8 mouse cellular contexts compared by ENCODE assay signal in genomic region chr7:24653681-24654080, GRCm38 (mm10). TPM values are rescaled to one million over a fixed set of nuclear protein-coding genes. Genes with fewer than 3 reads are reported as not detected.
A peak's percentile ranks its signal among the peaks of the same experiment; 100 is the strongest.
DNase-seq lines count a peak whose midpoint lies in the region; ATAC-seq and TF ChIP-seq lines count a peak whose summit lies in the region.

No protein-coding gene starts in this region.

- 0 out of 2 replicates have a peak, but pooled peaks cover 3% of the 10 kb centered on the region for H3K27me3 ChIP-seq in liver, embryonic 12.5 days (replicated peaks)
- no peaks in the 10 kb centered on the region for H3K27me3 ChIP-seq in Patski
- H3K27me3 ChIP-seq in liver, postnatal 0 days (ENCODE audit: insufficient read depth, low read length), result no peaks in the 10 kb centered on the region

- TF ChIP-seq EP300 in liver, postnatal 0 days (IDR thresholded peaks at IDR 0.05; ENCODE audit: low read depth), result no peak

- H3K9ac ChIP-seq in liver, embryonic 12.5 days, result no peak overlapping the region
- no peak overlapping the region for H3K9ac ChIP-seq in liver, postnatal 0 days (replicated peaks)

- CTCF ChIA-PET in Patski (lab: Charles Lee), result interaction anchor here (0.9 to 3.9 kb wide), 14 partner anchors 8 to 99 kb away, joined by 3 to 25 read pairs (median 4); no protein-coding TSS in a partner anchor

- no peak overlapping the region for H3K4me2 ChIP-seq in liver, embryonic 12.5 days
- H3K4me2 ChIP-seq in liver, postnatal 0 days (ENCODE audit: low read depth, low read length), result no peak overlapping the region

- TF ChIP-seq CTCF in Patski (IDR thresholded peaks at IDR 0.05), result peak; percentile 88
- peak; percentile 92 for TF ChIP-seq CTCF in liver, postnatal 0 days (IDR thresholded peaks at IDR 0.05; ENCODE audit: low read depth)

- POLR2A ChIA-PET in Patski (lab: Charles Lee), result no interaction called here

- ATAC-seq in liver, embryonic 12.5 days, result no peak
- no peak for ATAC-seq in Patski
- peak; percentile 84 for ATAC-seq in common myeloid progenitor, adult 5-6 weeks (replicated peaks; ENCODE audit: low read depth, poor library complexity, severe bottlenecking)
- peak; percentile 69 for ATAC-seq in inflammation-experienced regulatory T-cells, adult 6 months
- ATAC-seq in liver, postnatal 0 days, result peak; percentile 69

- H3K4me3 ChIP-seq in liver, embryonic 12.5 days, result no peak overlapping the region
- no peak overlapping the region for H3K4me3 ChIP-seq in liver, postnatal 0 days (ENCODE audit: low read depth, low read length)

- H3K27ac ChIP-seq in liver, embryonic 12.5 days, result no peak overlapping the region
- H3K27ac ChIP-seq in liver, postnatal 0 days (ENCODE audit: low read depth), result no peak overlapping the region

- H3K9me3 ChIP-seq in liver, embryonic 12.5 days (replicated peaks), result no peaks in the 10 kb centered on the region
- no peaks in the 10 kb centered on the region for H3K9me3 ChIP-seq in liver, postnatal 0 days (ENCODE audit: low read length)

- in situ Hi-C loops in Patski (cut with MboI; ENCODE audit: low pct_unique_long_range_greater_than_20kb), result loop anchor here (10.0 kb wide), 1 partner anchor 179 kb away; no protein-coding TSS in a partner anchor

- whole genome bisulfite sequencing in liver, embryonic 12.5 days (ENCODE audit: insufficient replicate concordance), result 21% methylated on average over 7 of the region's 7 CpGs
- 16% methylated on average over 7 of the region's 7 CpGs for WGBS in liver, postnatal 0 days (ENCODE audit: insufficient replicate concordance)

- H3K4me1 ChIP-seq in liver, embryonic 12.5 days, result no peaks in the 10 kb centered on the region
- no peaks in the 10 kb centered on the region for H3K4me1 ChIP-seq in liver, postnatal 0 days (ENCODE audit: insufficient read depth)

- DNase-seq in liver, result peak; percentile 53
- DNase-seq in Patski (ENCODE audit: low read depth, low spot score), result no peak
- peak; percentile 71 for DNase-seq in liver, postnatal 0 days
- peak; percentile 68 for DNase-seq in retina, postnatal 1 day
- peak; percentile 61 for DNase-seq in urinary bladder, postnatal 25 days (ENCODE audit: low spot score)

- no peaks in the 10 kb centered on the region for H3K36me3 ChIP-seq in liver, embryonic 12.5 days
- H3K36me3 ChIP-seq in liver, postnatal 0 days (replicated peaks; ENCODE audit: insufficient read depth, low read length), result no peaks in the 10 kb centered on the region

RNA-seq across cellular contexts. Expression of gene Lypd3, which starts 17.3 kb away (rescaled TPM):
- not detected in 2 replicates for polyA plus RNA-seq in liver, embryonic 12.5 days (2016; fragmentation: Nextera tagmentation; extraction: Ambion mirVana)
- polyA plus RNA-seq in Patski (2021), result not detected
- not detected in 2 replicates for total RNA-seq in common myeloid progenitor, adult 5-6 weeks (2017)
- polyA plus RNA-seq in inflammation-experienced regulatory T-cells, adult 6 months (2017; shearing (Covaris generic)), result not detected
- polyA plus RNA-seq in liver, postnatal 0 days (2015; fragmentation: Nextera tagmentation; extraction: Ambion mirVana), result not detected in 2 replicates

RNA-seq across cellular contexts. Expression of gene Tex101, which starts 22.8 kb away (rescaled TPM):
- polyA plus RNA-seq in liver, embryonic 12.5 days (2016; fragmentation: Nextera tagmentation; extraction: Ambion mirVana), result not detected in 2 replicates
- polyA plus RNA-seq in Patski (2021), result not detected
- total RNA-seq in common myeloid progenitor, adult 5-6 weeks (2017), result not detected in 2 replicates
- polyA plus RNA-seq in inflammation-experienced regulatory T-cells, adult 6 months (2017; shearing (Covaris generic)), result not detected
- polyA plus RNA-seq in liver, postnatal 0 days (2015; fragmentation: Nextera tagmentation; extraction: Ambion mirVana), result not detected in 2 replicates

RNA-seq across cellular contexts. Expression of gene Phldb3, which starts 43.1 kb away (rescaled TPM):
- 0.08 and 0.22 TPM in 2 replicates for polyA plus RNA-seq in liver, embryonic 12.5 days (2016; fragmentation: Nextera tagmentation; extraction: Ambion mirVana)
- 2.7 TPM for polyA plus RNA-seq in Patski (2021)
- 9.6 and 14.7 TPM in 2 replicates for total RNA-seq in common myeloid progenitor, adult 5-6 weeks (2017)
- polyA plus RNA-seq in inflammation-experienced regulatory T-cells, adult 6 months (2017; shearing (Covaris generic)), result 1 to 10 TPM in 1 of 3 experiments, under 1 TPM in 2; 0.22 to 1.2 (median 0.31) TPM
- polyA plus RNA-seq in liver, postnatal 0 days (2015; fragmentation: Nextera tagmentation; extraction: Ambion mirVana), result 0.12 and 0.25 TPM in 2 replicates

RNA-seq across cellular contexts. Expression of gene BC049730, which starts 55.4 kb away (rescaled TPM):
- polyA plus RNA-seq in liver, embryonic 12.5 days (2016; fragmentation: Nextera tagmentation; extraction: Ambion mirVana), result not detected in 2 replicates
- not detected for polyA plus RNA-seq in Patski (2021)
- total RNA-seq in common myeloid progenitor, adult 5-6 weeks (2017), result not detected in 2 replicates
- polyA plus RNA-seq in inflammation-experienced regulatory T-cells, adult 6 months (2017; shearing (Covaris generic)), result not detected
- polyA plus RNA-seq in liver, postnatal 0 days (2015; fragmentation: Nextera tagmentation; extraction: Ambion mirVana), result not detected in 2 replicates

Comparison
In these comparisons a context has a peak if more than half of its experiments do, and no peak if none do; other contexts are left out.
1. ATAC-seq: peak in common myeloid progenitor, adult 5-6 weeks (single experiment), inflammation-experienced regulatory T-cells, adult 6 months (single experiment) and liver, postnatal 0 days (single experiment); none in liver, embryonic 12.5 days (single experiment) and Patski (single experiment).